Mouse (Mus musculus): ENCODE data around the gene Nifk. TPM values are rescaled to one million over a fixed set of nuclear protein-coding genes. Genes with fewer than 3 reads are reported as not detected.

The Nifk gene
- polyA plus RNA-seq, 1 experiment from 2014 or later = 37.0 TPM

GRCm38 (mm10) chr1:118335847-118336246 lies 14.2 kb downstream of the Nifk start:
- H3K9ac ChIP-seq (replicated peaks) = no peak overlapping the region
- ATAC-seq (no peak; the same call in 1 of the 2 replicates), DNase-seq (no peak)
- H3K4me1 ChIP-seq (ENCODE audit: insufficient read depth) = no peaks in the 10 kb centered on the region
- no peak overlapping the region for H3K4me2 ChIP-seq (ENCODE audit: low read depth, low read length)
- peak overlapping the region; percentile 85 for H3K27ac ChIP-seq (ENCODE audit: low read depth)
- peaks cover 35% of the 10 kb centered on the region for H3K36me3 ChIP-seq (replicated peaks; ENCODE audit: insufficient read depth, low read length)
- TF ChIP-seq CTCF (IDR thresholded peaks at IDR 0.05; ENCODE audit: low read depth) (peak; percentile 25; the same call in 1 of the 2 replicates), EP300 (IDR thresholded peaks at IDR 0.05; ENCODE audit: low read depth) (no peak)
- no peak overlapping the region for H3K4me3 ChIP-seq (ENCODE audit: low read depth, low read length)
- H3K27me3 ChIP-seq (ENCODE audit: insufficient read depth, low read length) = no peaks in the 10 kb centered on the region
- H3K9me3 ChIP-seq (ENCODE audit: low read length) = no peaks in the 10 kb centered on the region

- 73% methylated on average over 5 of the region's 5 CpGs for WGBS (ENCODE audit: insufficient replicate concordance)
- H3K36me3 ChIP-seq (replicated peaks; ENCODE audit: insufficient read depth, low read length) = peaks cover 17% of the 10 kb centered on the region
These were observed 16.3 kb downstream of the Nifk start for GRCm38 (mm10) chr1:118337921-118338320.

GRCm38 (mm10) chr1:118343649-118344435 lies 22.2 kb downstream of the Nifk start:
- Histone ChIP-seq H3K9me3 (ENCODE audit: low read length) (no peaks in the 10 kb centered on the region), H3K4me1 (ENCODE audit: insufficient read depth) (peaks cover 3% of the 10 kb centered on the region), H3K36me3 (replicated peaks; ENCODE audit: insufficient read depth, low read length) (no peaks in the 10 kb centered on the region), H3K4me3 (ENCODE audit: low read depth, low read length) (no peak overlapping the region), H3K27me3 (ENCODE audit: insufficient read depth, low read length) (no peaks in the 10 kb centered on the region), H3K27ac (ENCODE audit: low read depth) (no peak overlapping the region), H3K9ac (replicated peaks) (no peak overlapping the region), H3K4me2 (ENCODE audit: low read depth, low read length) (no peak overlapping the region)
- TF ChIP-seq EP300 (IDR thresholded peaks at IDR 0.05; ENCODE audit: low read depth) (no peak), CTCF (IDR thresholded peaks at IDR 0.05; ENCODE audit: low read depth) (peak; percentile 42)
- peak; percentile 79 for ATAC-seq
- DNase-seq = peak; percentile 32
- 28% methylated on average over 6 of the region's 6 CpGs for WGBS (ENCODE audit: insufficient replicate concordance)

More at GRCm38 (mm10) chr1:118337921-118338320, 16.3 kb downstream of the Nifk start:
- Histone ChIP-seq H3K27ac (ENCODE audit: low read depth) (no peak overlapping the region), H3K27me3 (ENCODE audit: insufficient read depth, low read length) (no peaks in the 10 kb centered on the region), H3K4me2 (ENCODE audit: low read depth, low read length) (no peak overlapping the region), H3K9ac (replicated peaks) (no peak overlapping the region), H3K4me1 (ENCODE audit: insufficient read depth) (no peaks in the 10 kb centered on the region), H3K4me3 (ENCODE audit: low read depth, low read length) (no peak overlapping the region), H3K9me3 (ENCODE audit: low read length) (no peaks in the 10 kb centered on the region)
- TF ChIP-seq CTCF (IDR thresholded peaks at IDR 0.05; ENCODE audit: low read depth) (no peak), EP300 (IDR thresholded peaks at IDR 0.05; ENCODE audit: low read depth) (no peak)
- DNase-seq = no peak
- ATAC-seq = no peak

- Histone ChIP-seq H3K27me3 (ENCODE audit: insufficient read depth, low read length) (no peaks in the 10 kb centered on the region), H3K9me3 (ENCODE audit: low read length) (no peaks in the 10 kb centered on the region), H3K4me1 (ENCODE audit: insufficient read depth) (no peaks in the 10 kb centered on the region), H3K36me3 (replicated peaks; ENCODE audit: insufficient read depth, low read length) (no peaks in the 10 kb centered on the region), H3K27ac (ENCODE audit: low read depth) (no peak overlapping the region), H3K4me2 (ENCODE audit: low read depth, low read length) (no peak overlapping the region), H3K9ac (replicated peaks) (no peak overlapping the region), H3K4me3 (ENCODE audit: low read depth, low read length) (no peak overlapping the region)
- WGBS (ENCODE audit: insufficient replicate concordance) = 70% methylated on average over 3 of the region's 3 CpGs
- DNase-seq (no peak), ATAC-seq (peak; percentile 60; the same call in 1 of the 2 replicates)
- TF ChIP-seq CTCF (IDR thresholded peaks at IDR 0.05; ENCODE audit: low read depth) (no peak), EP300 (IDR thresholded peaks at IDR 0.05; ENCODE audit: low read depth) (no peak)
These were observed 28.3 kb downstream of the Nifk start for GRCm38 (mm10) chr1:118349922-118350321.

- no peaks in the 10 kb centered on the region for H3K9me3 ChIP-seq (ENCODE audit: low read length)
- 66% methylated on average over 6 of the region's 6 CpGs for WGBS (ENCODE audit: insufficient replicate concordance)
- no peak for DNase-seq
- no peak overlapping the region for H3K27ac ChIP-seq (ENCODE audit: low read depth)
- no peaks in the 10 kb centered on the region for H3K4me1 ChIP-seq (ENCODE audit: insufficient read depth)
- no peak overlapping the region for H3K9ac ChIP-seq (replicated peaks)
- no peaks in the 10 kb centered on the region for H3K27me3 ChIP-seq (ENCODE audit: insufficient read depth, low read length)
- H3K4me3 ChIP-seq (ENCODE audit: low read depth, low read length) = no peak overlapping the region
- no peak overlapping the region for H3K4me2 ChIP-seq (ENCODE audit: low read depth, low read length)
- TF ChIP-seq CTCF (IDR thresholded peaks at IDR 0.05; ENCODE audit: low read depth) = no peak
- no peak for ATAC-seq
- no peaks in the 10 kb centered on the region for H3K36me3 ChIP-seq (replicated peaks; ENCODE audit: insufficient read depth, low read length)
These were observed 37.6 kb downstream of the Nifk start for GRCm38 (mm10) chr1:118359071-118359761.

- H3K4me1 ChIP-seq (ENCODE audit: insufficient read depth) = no peaks in the 10 kb centered on the region
- no peak overlapping the region for H3K9ac ChIP-seq (replicated peaks)
- no peak for ATAC-seq
- no peaks in the 10 kb centered on the region for H3K27me3 ChIP-seq (ENCODE audit: insufficient read depth, low read length)
- no peak overlapping the region for H3K27ac ChIP-seq (ENCODE audit: low read depth)
- TF ChIP-seq EP300 (IDR thresholded peaks at IDR 0.05; ENCODE audit: low read depth) = no peak
- TF ChIP-seq CTCF (IDR thresholded peaks at IDR 0.05; ENCODE audit: low read depth) = peak; percentile 50
- no peak overlapping the region for H3K4me3 ChIP-seq (ENCODE audit: low read depth, low read length)
- WGBS (ENCODE audit: insufficient replicate concordance) = 76% methylated on average over 1 of the region's 1 CpGs
- DNase-seq = no peak
- no peaks in the 10 kb centered on the region for H3K36me3 ChIP-seq (replicated peaks; ENCODE audit: insufficient read depth, low read length)
- no peaks in the 10 kb centered on the region for H3K9me3 ChIP-seq (ENCODE audit: low read length)
- H3K4me2 ChIP-seq (ENCODE audit: low read depth, low read length) = no peak overlapping the region
These were observed 46.3 kb downstream of the Nifk start for GRCm38 (mm10) chr1:118367970-118368369.

All from liver, postnatal 0 days (tissue).